Mouse (Mus musculus) ES-CJ7 (cell line): Measurements from ENCODE around the gene Nudcd2.
A peak's percentile ranks its signal among the peaks of the same experiment; 100 is the strongest.

Source experiments
- DNase-seq: peaks from one replicate; pipeline ENCODE4 v3.0.0; 2011; ENCODE audit warnings: low read depth, low spot score

Gene Nudcd2

GRCm38 (mm10) chr11:40755109-40755627, 21.7 kb downstream of the Nudcd2 start, which contains the start of gene Ccng1:
Ccng1 (minus strand) TSS chr11:40755311.
- peak; percentile 98 for DNase-seq

- no peak for DNase-seq
Measured at GRCm38 (mm10) chr11:40755968-40756367, 22.5 kb downstream of the Nudcd2 start.

- DNase-seq, result no peak
Measured at GRCm38 (mm10) chr11:40759896-40760295, 26.4 kb downstream of the Nudcd2 start.

GRCm38 (mm10) chr11:40763395-40763794, 29.9 kb downstream of the Nudcd2 start:
- peak; percentile 65 for DNase-seq

- DNase-seq, result no peak
Measured at GRCm38 (mm10) chr11:40764690-40765089, 31.2 kb downstream of the Nudcd2 start.

GRCm38 (mm10) chr11:40775315-40776269, 42.1 kb downstream of the Nudcd2 start:
- peak; percentile 56 for DNase-seq

GRCm38 (mm10) chr11:40781857-40782256, 48.4 kb downstream of the Nudcd2 start:
- DNase-seq, result no peak

- no peak for DNase-seq
Measured at GRCm38 (mm10) chr11:40783346-40783745, 49.9 kb downstream of the Nudcd2 start.

- no peak for DNase-seq
Measured at GRCm38 (mm10) chr11:40784326-40784725, 50.9 kb downstream of the Nudcd2 start.

GRCm38 (mm10) chr11:40786900-40787299, 53.4 kb downstream of the Nudcd2 start:
- DNase-seq, result no peak
